Mouse (Mus musculus) thymus, postnatal 10 days (tissue): ENCODE results near the gene Elavl4.

ENCODE experiments used
- DNase-seq, 2 experiments: peaks; one replicate each; pipeline ENCODE4 v3.0.0; 2021; ENCODE audit warnings: low spot score in 2 of 2

Gene Elavl4

GRCm38 (mm10) chr4:110266804-110267575, 84.7 kb downstream of the Elavl4 start:
- DNase-seq: no peak

DNA sequence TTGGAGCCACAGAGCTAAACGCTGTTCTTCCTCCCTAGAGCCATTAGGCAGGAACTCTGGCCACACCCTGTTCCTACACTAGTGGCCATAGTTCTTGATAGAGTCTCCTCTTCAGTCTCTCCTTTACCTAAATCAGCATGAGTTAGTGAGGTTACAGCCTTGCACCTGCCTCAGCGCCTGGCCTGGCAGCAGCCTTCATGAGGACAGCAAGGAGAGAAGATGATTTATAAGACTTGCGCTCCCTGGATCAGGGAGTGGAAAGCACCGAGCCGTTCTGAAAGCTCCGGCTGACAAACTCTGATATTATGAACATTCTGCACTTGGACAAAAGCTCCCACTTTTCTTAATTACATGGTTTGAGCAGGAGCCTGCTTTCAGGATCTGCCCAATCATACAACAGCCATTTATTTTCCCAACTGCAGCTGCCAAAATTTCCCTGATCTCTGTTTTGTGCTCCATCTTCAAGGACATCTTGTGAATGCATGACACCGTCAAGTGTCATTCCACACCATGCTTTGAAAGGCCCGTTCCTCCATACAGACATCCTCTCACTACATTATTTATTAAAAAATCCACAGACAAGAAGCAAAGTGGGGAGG, 87.3 kb downstream of the Elavl4 start:
- no peak for DNase-seq

GRCm38 (mm10) chr4:110257360-110257759, 94.3 kb downstream of the Elavl4 start:
- DNase-seq: no peak

- DNase-seq: no peak
Observed at GRCm38 (mm10) chr4:110255617-110256016, 96.1 kb downstream of the Elavl4 start.

- no peak for DNase-seq
Observed at GRCm38 (mm10) chr4:110250055-110250454, 101.7 kb downstream of the Elavl4 start.

DNA sequence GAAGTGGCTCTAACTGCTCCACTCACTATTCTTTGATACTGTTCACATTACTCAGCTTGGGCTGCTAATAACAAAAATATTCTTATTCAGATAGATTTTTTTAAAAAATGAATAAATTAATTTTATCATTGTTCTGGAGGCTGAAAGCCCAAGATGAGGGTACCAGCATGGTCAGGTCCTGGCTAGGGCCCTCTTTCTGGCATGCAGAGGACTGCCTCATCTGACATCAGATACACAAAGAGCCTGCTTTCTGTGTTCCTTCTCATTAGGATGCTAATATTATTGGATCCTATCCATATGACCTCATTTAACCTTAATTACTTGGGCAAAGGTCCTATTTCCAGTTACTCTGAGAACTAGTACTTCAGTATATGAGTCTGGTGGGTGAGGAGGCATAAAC, 108.8 kb downstream of the Elavl4 start:
- no peak for DNase-seq

DNA sequence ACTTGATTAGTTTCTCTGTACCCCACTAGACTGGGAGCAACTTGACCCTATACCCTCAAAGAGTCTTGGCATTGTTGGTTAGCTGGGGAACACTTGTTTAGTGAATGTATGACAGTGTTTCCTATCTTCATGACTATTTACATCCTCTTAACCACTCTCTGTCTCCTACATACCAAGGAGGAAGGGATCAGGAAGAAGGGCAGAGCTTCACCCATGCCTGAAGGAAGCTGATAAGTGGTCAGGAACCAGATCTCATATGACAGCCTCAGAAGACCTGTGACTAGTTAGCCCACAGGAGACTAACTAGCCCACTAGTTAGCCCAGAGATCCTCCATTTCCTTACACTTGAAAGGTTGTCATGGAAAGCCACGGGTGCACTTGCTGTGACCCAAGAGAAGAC, 117.2 kb downstream of the Elavl4 start:
- DNase-seq: no peak

DNA sequence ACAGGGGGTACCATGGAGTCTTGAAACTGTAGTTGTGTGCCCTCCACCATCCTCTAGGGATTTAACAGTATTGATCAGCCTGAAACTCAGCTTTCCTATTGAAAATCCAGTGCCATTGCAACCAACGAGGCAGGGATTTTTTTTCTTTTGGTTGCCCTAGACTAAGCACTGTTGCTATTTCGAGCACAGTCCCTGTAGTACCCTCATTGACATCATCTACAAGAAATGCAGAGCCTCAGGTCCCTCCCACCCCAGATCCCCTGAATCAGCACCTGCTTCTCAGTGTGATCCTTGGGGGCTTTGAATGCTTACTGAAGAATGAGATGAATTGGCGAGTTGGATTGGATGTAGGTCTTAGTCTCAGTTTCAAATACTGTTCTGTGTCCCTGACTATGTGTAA, 119.4 kb downstream of the Elavl4 start:
- DNase-seq: no peak

GRCm38 (mm10) chr4:110231799-110232198, 119.9 kb downstream of the Elavl4 start:
- DNase-seq: no peak

DNA sequence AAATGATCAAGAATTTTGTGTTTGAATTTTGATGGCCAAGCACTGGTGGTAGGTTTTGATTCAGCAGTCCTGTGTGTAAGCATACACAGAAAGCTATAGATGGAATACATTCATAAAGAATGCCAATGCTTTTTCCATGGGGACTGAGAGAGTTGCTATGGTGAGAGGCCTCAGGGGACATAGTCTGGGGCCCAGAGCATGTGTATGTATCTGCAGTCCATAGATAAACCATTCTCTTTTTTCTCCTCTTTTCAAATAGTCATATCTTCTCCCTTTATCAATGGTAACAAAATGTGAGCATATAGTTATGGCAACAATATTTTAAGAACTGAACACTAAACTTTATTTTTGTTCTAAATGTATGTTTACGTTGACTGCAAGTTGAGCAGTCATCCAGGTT, 122.1 kb downstream of the Elavl4 start:
- no peak for DNase-seq

DNA sequence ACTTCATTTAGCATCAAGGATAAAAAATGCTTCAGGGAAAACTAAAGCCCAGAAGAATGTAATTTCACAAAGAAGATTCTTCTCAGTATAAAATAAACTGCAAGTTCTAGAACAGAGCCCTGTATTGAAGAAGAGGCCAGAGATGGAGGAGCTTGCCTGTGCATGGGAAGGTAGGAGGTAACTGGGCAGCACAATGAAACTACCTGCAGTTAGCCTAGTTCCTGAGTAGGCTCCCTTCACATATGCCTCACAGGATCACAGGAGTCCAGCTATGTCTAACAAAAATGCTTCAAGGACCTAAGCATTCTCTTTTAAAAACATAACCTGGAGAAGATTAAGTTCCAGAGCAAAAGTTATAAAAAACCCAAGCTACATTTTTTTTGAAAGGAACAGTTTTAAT, 122.5 kb downstream of the Elavl4 start:
- DNase-seq: no peak

GRCm38 (mm10) chr4:110227621-110228031, 124.1 kb downstream of the Elavl4 start:
- DNase-seq: no peak

DNA sequence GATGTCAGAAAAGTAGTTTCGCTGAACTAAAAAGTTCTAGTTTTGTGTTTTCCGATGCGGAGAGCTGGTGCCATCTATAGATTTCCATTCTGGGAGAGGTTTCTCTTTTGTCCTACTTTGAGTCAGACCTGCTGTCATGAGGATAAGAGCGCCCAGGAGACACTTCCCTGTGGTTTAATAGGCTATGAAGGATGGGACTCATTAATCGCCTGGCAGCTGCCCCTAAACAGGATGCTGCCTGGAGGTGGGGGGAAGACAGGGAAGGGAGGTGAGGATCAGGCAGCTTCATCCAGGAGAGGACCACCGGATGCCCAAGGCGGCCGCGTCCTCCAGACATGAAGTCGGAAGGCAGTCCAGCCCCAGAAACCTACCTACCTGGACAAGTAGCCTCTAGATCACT, 126.2 kb downstream of the Elavl4 start:
- no peak for DNase-seq

- no peak for DNase-seq
Observed at GRCm38 (mm10) chr4:110218819-110219218, 132.9 kb downstream of the Elavl4 start.

DNA sequence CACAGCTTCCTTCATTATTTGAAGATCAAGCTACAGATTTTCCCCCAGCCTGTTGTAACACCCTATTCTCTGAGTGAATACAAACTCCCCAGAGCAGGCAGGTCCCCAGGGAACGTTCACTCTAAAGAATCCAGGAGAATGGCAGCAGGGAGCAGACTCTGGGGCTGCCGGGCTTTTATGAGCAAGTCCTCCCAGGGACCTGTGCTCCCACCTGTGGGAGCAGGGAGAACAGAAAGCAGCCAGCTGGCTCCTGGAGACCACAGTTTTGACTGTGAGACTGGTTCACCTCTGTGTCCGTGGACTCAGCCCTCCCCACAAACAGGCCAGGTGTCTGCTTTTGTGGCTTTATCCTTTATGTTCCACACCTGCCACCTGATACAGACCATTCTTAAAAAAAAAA, 134.2 kb downstream of the Elavl4 start:
- DNase-seq: peak; percentile 9 to 28

GRCm38 (mm10) chr4:110214543-110214942, 137.2 kb downstream of the Elavl4 start:
- no peak for DNase-seq

DNA sequence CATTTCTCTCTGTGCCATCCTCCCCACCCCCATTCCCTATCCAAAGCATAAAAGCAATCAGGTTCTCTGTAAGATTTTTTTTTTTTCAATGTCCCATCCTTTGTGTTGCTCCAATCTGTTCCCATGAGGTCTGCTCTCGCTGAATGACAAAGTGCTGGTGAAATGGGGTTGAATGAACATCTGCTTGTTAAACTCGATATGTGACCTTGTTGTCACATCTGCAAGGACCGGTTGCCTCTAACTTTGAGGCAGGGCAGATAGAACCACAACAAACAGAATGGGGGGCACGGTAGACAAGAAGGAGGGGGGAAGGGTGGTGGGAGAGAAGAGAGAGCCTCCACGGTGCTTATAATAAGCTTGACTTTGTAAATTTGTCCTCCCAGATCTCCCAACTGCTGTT, 138.0 kb downstream of the Elavl4 start:
- peak; percentile 38 to 48 for DNase-seq

DNA sequence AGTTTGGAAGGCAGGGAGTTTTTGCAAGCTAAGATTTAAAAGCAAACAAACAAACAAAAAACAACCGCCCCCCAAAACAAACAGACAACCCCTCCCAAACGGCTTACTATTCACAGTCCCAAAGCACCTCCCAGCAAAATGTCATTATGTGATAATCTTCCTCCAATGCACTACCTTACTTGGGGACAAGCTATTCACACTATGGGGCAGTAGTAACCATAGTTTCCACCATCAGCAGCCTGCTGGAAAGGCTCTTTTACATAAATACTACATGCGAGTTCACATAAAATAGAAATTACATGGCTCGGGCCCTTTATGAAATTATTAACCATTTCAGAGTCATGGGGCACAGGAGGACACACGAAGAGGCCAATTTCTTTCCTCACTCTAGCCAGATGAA, 141.5 kb downstream of the Elavl4 start:
- DNase-seq: no peak

- DNase-seq: no peak
Observed at GRCm38 (mm10) chr4:110209613-110210012, 142.1 kb downstream of the Elavl4 start.

DNA sequence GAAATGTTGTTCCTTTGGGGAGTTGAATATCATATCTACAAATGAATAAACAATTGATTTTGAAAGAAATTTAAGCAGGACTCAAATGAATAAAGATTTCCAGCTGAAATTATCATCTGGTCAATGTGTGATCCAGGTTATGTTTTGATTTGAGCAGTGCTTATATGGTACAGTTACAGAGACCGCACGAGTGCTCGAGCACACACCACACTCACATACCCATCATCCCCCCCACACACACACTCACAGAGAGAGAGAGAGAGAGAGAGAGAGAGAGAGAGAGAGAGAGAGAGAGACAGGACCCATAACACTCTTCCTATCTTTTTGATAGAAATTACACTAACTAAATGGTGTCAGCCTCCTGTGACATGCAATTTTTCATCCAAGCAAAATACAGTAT, 150.0 kb downstream of the Elavl4 start:
- DNase-seq: no peak

DNA sequence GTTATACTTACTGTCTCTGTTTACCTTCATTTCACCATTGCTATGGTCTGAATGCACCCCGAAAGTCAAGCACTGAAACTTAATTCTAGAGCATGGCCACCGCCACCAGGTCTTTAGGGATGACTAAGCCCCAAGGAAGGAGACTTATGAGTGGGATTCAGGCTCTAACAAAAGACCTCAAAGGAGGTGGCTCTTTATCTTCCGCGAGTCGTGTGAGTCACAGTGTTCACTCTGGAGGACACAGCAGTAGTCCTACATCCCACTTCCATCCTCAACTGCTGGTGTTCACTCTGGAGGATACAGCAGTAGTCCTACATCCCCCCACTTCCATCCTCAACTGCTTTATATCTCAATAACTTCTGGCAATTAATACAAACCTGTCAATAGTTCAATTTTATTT, 151.8 kb downstream of the Elavl4 start:
- DNase-seq: no peak

GRCm38 (mm10) chr4:110198600-110198999, 153.1 kb downstream of the Elavl4 start:
- no peak for DNase-seq

DNA sequence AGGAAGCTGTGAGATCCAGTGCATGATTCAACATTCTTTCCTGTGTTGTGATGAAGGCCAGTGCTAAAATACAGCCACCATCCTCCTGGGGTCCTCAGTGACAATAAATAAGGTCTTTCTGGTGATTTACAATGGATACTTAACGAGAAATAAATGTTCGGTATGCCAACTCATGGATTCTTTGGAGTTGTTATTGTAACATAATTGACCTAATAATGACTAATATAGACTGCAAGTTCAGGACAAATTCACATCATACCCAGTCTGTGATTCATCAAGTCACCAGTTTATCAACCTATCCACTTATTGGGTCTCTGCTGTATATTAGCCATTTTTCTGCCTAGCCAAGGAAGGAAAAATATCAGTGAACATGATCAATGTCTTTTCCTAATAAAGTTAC, 174.4 kb downstream of the Elavl4 start:
- no peak for DNase-seq

GRCm38 (mm10) chr4:110172028-110172427, 179.7 kb downstream of the Elavl4 start:
- no peak for DNase-seq
